Mouse (Mus musculus): Measurements from ENCODE around the gene Myrfl.

DNA sequence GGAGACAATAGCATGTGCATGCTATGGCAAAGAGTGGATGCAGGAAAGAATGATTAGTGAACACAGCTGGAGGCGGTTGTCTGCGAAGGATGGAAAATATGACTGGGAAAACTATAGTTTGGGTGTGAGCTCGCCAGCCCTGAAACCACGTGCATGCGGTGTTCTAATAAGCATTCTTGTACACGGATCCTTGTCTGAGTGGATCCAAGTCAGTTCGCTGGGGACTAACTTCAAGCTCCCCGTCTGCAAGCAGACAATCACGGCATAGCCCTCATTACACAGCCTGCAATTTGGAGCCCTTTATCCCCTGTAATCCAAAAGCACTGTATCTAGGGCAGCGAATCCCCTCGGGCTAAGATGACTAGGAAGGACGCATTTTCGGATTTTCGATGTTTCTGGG is 136.2 kb downstream of the Myrfl start:
- TF ChIP-seq POLR2AphosphoS5 (IDR thresholded peaks at IDR 0.05; ENCODE audit: insufficient replicate concordance, low read depth, low read length) (no peak), CTCF (IDR thresholded peaks at IDR 0.05; ENCODE audit: low read depth, low read length) (no peak), GATA2 (IDR thresholded peaks at IDR 0.05; ENCODE audit: borderline replicate concordance, low read depth, low read length) (no peak), TAL1 (conservative IDR thresholded peaks at IDR 0.05; ENCODE audit: low read depth, low read length) (no peak), GATA1 (IDR thresholded peaks at IDR 0.05; ENCODE audit: borderline replicate concordance, low read length) (no peak)
